Mouse (Mus musculus) testis, adult 2 months (tissue): ENCODE data around the gene Morn3.

ENCODE experiments used
- CTCF ChIP-seq: fragments of 200-500 bp; IDR thresholded peaks from 2 replicates; pipeline ENCODE4 v1.5.1; 2012; ENCODE audit warnings: low read depth, mild to moderate bottlenecking, inconsistent platforms, low read length, moderate library complexity; ENCODE audit not compliant: control insufficient read depth, insufficient read depth, insufficient replicate concordance
- POLR2A ChIP-seq: fragments of 200-500 bp; IDR thresholded peaks from 2 replicates; pipeline ENCODE4 v1.6.1; 2012; ENCODE audit warnings: low read depth, mild to moderate bottlenecking, inconsistent platforms, low read length, moderate library complexity; ENCODE audit not compliant: control insufficient read depth

DNA sequence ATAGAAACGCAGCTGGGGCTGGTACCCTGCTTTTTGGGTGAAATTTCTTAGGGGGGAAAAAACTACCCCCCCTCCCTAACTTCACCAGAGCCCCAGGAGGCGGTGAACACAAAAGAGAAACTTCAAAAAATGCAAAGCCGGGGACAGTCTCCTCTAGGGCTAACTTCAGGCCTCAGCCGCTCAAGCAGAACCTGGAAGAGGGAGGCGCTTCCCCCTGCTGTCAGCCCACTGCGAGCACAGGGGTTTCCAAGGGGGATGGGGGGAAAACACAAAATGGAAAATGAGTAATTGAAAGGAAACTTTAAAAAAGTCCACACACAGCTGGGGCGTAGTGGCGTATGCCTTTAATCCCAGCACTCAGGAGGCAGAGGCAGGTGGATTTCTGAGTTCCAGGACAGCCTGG, 60.7 kb downstream of the Morn3 start:
- TF ChIP-seq CTCF, result no peak
- no peak for TF ChIP-seq POLR2A
